Mouse (Mus musculus) brain, adult 10 weeks (tissue): ENCODE results near the gene Fkbp14. TPM values are rescaled to one million over a fixed set of nuclear protein-coding genes. Genes with fewer than 3 reads are reported as not detected.

ENCODE experiments used
- polyA plus RNA-seq: library from polyadenylated mRNA; stranded (reverse); fragments of 350-450 nt; fragmentation: Illumina TruSeq; extraction: RNeasy Lipid Tissue Mini Kit (QIAGEN cat#74804); gene quantifications from one replicate; pipeline ENCODE4 v1.2.3, GENCODE M21; 2015; ENCODE audit warnings: low read depth, low replicate concordance

The Fkbp14 gene
- polyA plus RNA-seq = 13.3 TPM

GRCm38 (mm10) chr6:54597208-54597607, at the start of gene Fkbp14:
TSS of gene Fkbp14 (minus strand) at chr6:54597308.

GRCm38 (mm10) chr6:54594469-54595329, 2.4 kb downstream of the Fkbp14 start, which contains the start of gene Plekha8:
TSS of gene Plekha8 (plus strand) at chr6:54595111.

GRCm38 (mm10) chr6:54565665-54566545, 31.2 kb downstream of the Fkbp14 start, which contains the start of gene Scrn1:
TSS of gene Scrn1 (minus strand) at chr6:54566489.

Other genes starting within 250 kb of the Fkbp14 start
- gene Wipf3, start 167.7 kb downstream of the Fkbp14 start, polyA plus RNA-seq = 77.5 TPM
- 156 TPM for gene Scrn1, start 30.8 kb downstream of the Fkbp14 start, polyA plus RNA-seq
- 8.4 TPM for gene Plekha8, start 2.2 kb downstream of the Fkbp14 start, polyA plus RNA-seq
- 82.9 TPM for gene Mturn, start 84.3 kb upstream of the Fkbp14 start, polyA plus RNA-seq
- gene Znrf2, start 219.6 kb upstream of the Fkbp14 start, polyA plus RNA-seq = 9.4 TPM